Mouse (Mus musculus): ENCODE measurements around the gene Baiap2l2. TPM values are rescaled to one million over a fixed set of nuclear protein-coding genes. Genes with fewer than 3 reads are reported as not detected.
A peak's percentile ranks its signal among the peaks of the same experiment; 100 is the strongest.

Baiap2l2 gene
- polyA plus RNA-seq (2014; fragmentation: Nextera tagmentation; extraction: Ambion mirVana): 1.9 and 5.2 TPM in 2 replicates

- no peaks in the 10 kb centered on the region; the same call in 1 of the 2 replicates for H3K36me3 ChIP-seq (replicated peaks; ENCODE audit: control insufficient read depth, insufficient read depth, low read depth, low read length)
- no peak within 1 kb of the TSS for H3K9ac ChIP-seq (replicated peaks; ENCODE audit: low read length)
- no peaks in the 10 kb centered on the region for H3K4me1 ChIP-seq (ENCODE audit: control insufficient read depth, insufficient read depth, low read length)
- no peak within 1 kb of the TSS for H3K4me2 ChIP-seq (ENCODE audit: low read depth, low read length)
- ATAC-seq (replicated peaks; ENCODE audit: insufficient number of reproducible peaks, low FRiP score, low TSS enrichment, low read depth): no peak
- H3K4me3 ChIP-seq (ENCODE audit: low read depth, low read length): no peak within 1 kb of the TSS
- H3K27ac ChIP-seq (replicated peaks; ENCODE audit: low read depth, low read length): no peak within 1 kb of the TSS
- no peaks in the 10 kb centered on the region for H3K9me3 ChIP-seq (replicated peaks; ENCODE audit: control insufficient read depth, low read length)
- WGBS: 53% methylated on average over 8 of the region's 10 CpGs
- no peak for DNase-seq (ENCODE audit: low spot score)
- no peaks in the 10 kb centered on the region for H3K27me3 ChIP-seq (ENCODE audit: control insufficient read depth, insufficient read depth, low read length)
Measured at GRCm38 (mm10) chr15:79285399-79285798, at the start of gene Baiap2l2. Gene Baiap2l2, minus strand, starts transcription at chr15:79285537.

- H3K36me3 ChIP-seq (replicated peaks; ENCODE audit: control insufficient read depth, insufficient read depth, low read depth, low read length): no peaks in the 10 kb centered on the region
- WGBS: 65% methylated on average over 4 of the region's 4 CpGs
Measured at GRCm38 (mm10) chr15:79333409-79333808, 48.1 kb upstream of the Baiap2l2 start.

GRCm38 (mm10) chr15:79330521-79330920, 45.2 kb upstream of the Baiap2l2 start:
- Histone ChIP-seq H3K9me3 (replicated peaks; ENCODE audit: control insufficient read depth, low read length) (no peaks in the 10 kb centered on the region), H3K27me3 (ENCODE audit: control insufficient read depth, insufficient read depth, low read length) (no peaks in the 10 kb centered on the region), H3K9ac (replicated peaks; ENCODE audit: low read length) (no peak overlapping the region), H3K27ac (replicated peaks; ENCODE audit: low read depth, low read length) (no peak overlapping the region), H3K4me3 (ENCODE audit: low read depth, low read length) (no peak overlapping the region), H3K4me2 (ENCODE audit: low read depth, low read length) (no peak overlapping the region), H3K36me3 (replicated peaks; ENCODE audit: control insufficient read depth, insufficient read depth, low read depth, low read length) (no peaks in the 10 kb centered on the region), H3K4me1 (ENCODE audit: control insufficient read depth, insufficient read depth, low read length) (no peaks in the 10 kb centered on the region)
- no peak for ATAC-seq (replicated peaks; ENCODE audit: insufficient number of reproducible peaks, low FRiP score, low TSS enrichment, low read depth)
- WGBS: 55% methylated on average over 4 of the region's 4 CpGs
- DNase-seq (ENCODE audit: low spot score): peak; percentile 9

More at GRCm38 (mm10) chr15:79333409-79333808, 48.1 kb upstream of the Baiap2l2 start:
- DNase-seq (ENCODE audit: low spot score): no peak
- Histone ChIP-seq H3K9me3 (replicated peaks; ENCODE audit: control insufficient read depth, low read length) (no peaks in the 10 kb centered on the region), H3K27me3 (ENCODE audit: control insufficient read depth, insufficient read depth, low read length) (no peaks in the 10 kb centered on the region), H3K4me3 (ENCODE audit: low read depth, low read length) (no peak overlapping the region), H3K9ac (replicated peaks; ENCODE audit: low read length) (no peak overlapping the region), H3K27ac (replicated peaks; ENCODE audit: low read depth, low read length) (no peak overlapping the region), H3K4me1 (ENCODE audit: control insufficient read depth, insufficient read depth, low read length) (no peaks in the 10 kb centered on the region), H3K4me2 (ENCODE audit: low read depth, low read length) (no peak overlapping the region)
- no peak for ATAC-seq (replicated peaks; ENCODE audit: insufficient number of reproducible peaks, low FRiP score, low TSS enrichment, low read depth)

- Histone ChIP-seq H3K36me3 (replicated peaks; ENCODE audit: control insufficient read depth, insufficient read depth, low read depth, low read length) (no peaks in the 10 kb centered on the region), H3K9ac (replicated peaks; ENCODE audit: low read length) (no peak overlapping the region), H3K27ac (replicated peaks; ENCODE audit: low read depth, low read length) (no peak overlapping the region), H3K4me3 (ENCODE audit: low read depth, low read length) (no peak overlapping the region), H3K27me3 (ENCODE audit: control insufficient read depth, insufficient read depth, low read length) (no peaks in the 10 kb centered on the region), H3K9me3 (replicated peaks; ENCODE audit: control insufficient read depth, low read length) (no peaks in the 10 kb centered on the region), H3K4me1 (ENCODE audit: control insufficient read depth, insufficient read depth, low read length) (no peaks in the 10 kb centered on the region), H3K4me2 (ENCODE audit: low read depth, low read length) (no peak overlapping the region)
- ATAC-seq (replicated peaks; ENCODE audit: insufficient number of reproducible peaks, low FRiP score, low TSS enrichment, low read depth) (no peak), DNase-seq (ENCODE audit: low spot score) (no peak)
- 88% methylated on average over 6 of the region's 6 CpGs for WGBS
Measured at GRCm38 (mm10) chr15:79329979-79330363, 44.6 kb upstream of the Baiap2l2 start.

GRCm38 (mm10) chr15:79329346-79329978, 44.1 kb upstream of the Baiap2l2 start:
- H3K4me1 ChIP-seq (ENCODE audit: control insufficient read depth, insufficient read depth, low read length): no peaks in the 10 kb centered on the region
- no peak overlapping the region for H3K9ac ChIP-seq (replicated peaks; ENCODE audit: low read length)
- no peak overlapping the region for H3K4me3 ChIP-seq (ENCODE audit: low read depth, low read length)
- H3K27ac ChIP-seq (replicated peaks; ENCODE audit: low read depth, low read length): no peak overlapping the region
- no peaks in the 10 kb centered on the region for H3K27me3 ChIP-seq (ENCODE audit: control insufficient read depth, insufficient read depth, low read length)
- H3K9me3 ChIP-seq (replicated peaks; ENCODE audit: control insufficient read depth, low read length): no peaks in the 10 kb centered on the region
- H3K4me2 ChIP-seq (ENCODE audit: low read depth, low read length): no peak overlapping the region
- H3K36me3 ChIP-seq (replicated peaks; ENCODE audit: control insufficient read depth, insufficient read depth, low read depth, low read length): no peaks in the 10 kb centered on the region
- DNase-seq (ENCODE audit: low spot score) (no peak), ATAC-seq (replicated peaks; ENCODE audit: insufficient number of reproducible peaks, low FRiP score, low TSS enrichment, low read depth) (no peak)
- 93% methylated on average over 6 of the region's 6 CpGs for WGBS

- Histone ChIP-seq H3K4me1 (ENCODE audit: control insufficient read depth, insufficient read depth, low read length) (no peaks in the 10 kb centered on the region), H3K9me3 (replicated peaks; ENCODE audit: control insufficient read depth, low read length) (no peaks in the 10 kb centered on the region), H3K9ac (replicated peaks; ENCODE audit: low read length) (no peak overlapping the region), H3K4me2 (ENCODE audit: low read depth, low read length) (no peak overlapping the region), H3K27ac (replicated peaks; ENCODE audit: low read depth, low read length) (no peak overlapping the region), H3K36me3 (replicated peaks; ENCODE audit: control insufficient read depth, insufficient read depth, low read depth, low read length) (no peaks in the 10 kb centered on the region), H3K4me3 (ENCODE audit: low read depth, low read length) (no peak overlapping the region), H3K27me3 (ENCODE audit: control insufficient read depth, insufficient read depth, low read length) (no peaks in the 10 kb centered on the region)
- DNase-seq (ENCODE audit: low spot score) (peak; percentile 19), ATAC-seq (replicated peaks; ENCODE audit: insufficient number of reproducible peaks, low FRiP score, low TSS enrichment, low read depth) (no peak)
- 90% methylated on average over 4 of the region's 4 CpGs for WGBS
Measured at GRCm38 (mm10) chr15:79328939-79329275, 43.6 kb upstream of the Baiap2l2 start.

GRCm38 (mm10) chr15:79328058-79328938, 43.0 kb upstream of the Baiap2l2 start, which contains the start of gene Pla2g6:
Gene Pla2g6, minus strand, starts transcription at chr15:79328390.
- Histone ChIP-seq H3K36me3 (replicated peaks; ENCODE audit: control insufficient read depth, insufficient read depth, low read depth, low read length) (no peaks in the 10 kb centered on the region), H3K4me1 (ENCODE audit: control insufficient read depth, insufficient read depth, low read length) (no peaks in the 10 kb centered on the region), H3K9me3 (replicated peaks; ENCODE audit: control insufficient read depth, low read length) (no peaks in the 10 kb centered on the region), H3K4me3 (ENCODE audit: low read depth, low read length) (peak within 1 kb of the TSS; percentile 47), H3K9ac (replicated peaks; ENCODE audit: low read length) (peak within 1 kb of the TSS; percentile 68), H3K4me2 (ENCODE audit: low read depth, low read length) (peak within 1 kb of the TSS; percentile 59), H3K27me3 (ENCODE audit: control insufficient read depth, insufficient read depth, low read length) (no peaks in the 10 kb centered on the region), H3K27ac (replicated peaks; ENCODE audit: low read depth, low read length) (peak within 1 kb of the TSS; percentile 22)
- DNase-seq (ENCODE audit: low spot score) (peak; percentile 99), ATAC-seq (replicated peaks; ENCODE audit: insufficient number of reproducible peaks, low FRiP score, low TSS enrichment, low read depth) (peak; percentile 94)
- WGBS: 5% methylated on average over 42 of the region's 46 CpGs

Data from embryonic facial prominence, embryonic 11.5 days (tissue).